Mouse (Mus musculus) CD8-positive naive resting alpha-beta T cell, adult 2 months (primary cell): ENCODE measurements around the gene Comp.

Experiments
- DNase-seq, 2 experiments: peaks; one replicate each; pipeline ENCODE4 v3.0.0; 2022; ENCODE audit warnings: low read depth in 2 of 2, low spot score in 2 of 2

The Comp gene

DNA sequence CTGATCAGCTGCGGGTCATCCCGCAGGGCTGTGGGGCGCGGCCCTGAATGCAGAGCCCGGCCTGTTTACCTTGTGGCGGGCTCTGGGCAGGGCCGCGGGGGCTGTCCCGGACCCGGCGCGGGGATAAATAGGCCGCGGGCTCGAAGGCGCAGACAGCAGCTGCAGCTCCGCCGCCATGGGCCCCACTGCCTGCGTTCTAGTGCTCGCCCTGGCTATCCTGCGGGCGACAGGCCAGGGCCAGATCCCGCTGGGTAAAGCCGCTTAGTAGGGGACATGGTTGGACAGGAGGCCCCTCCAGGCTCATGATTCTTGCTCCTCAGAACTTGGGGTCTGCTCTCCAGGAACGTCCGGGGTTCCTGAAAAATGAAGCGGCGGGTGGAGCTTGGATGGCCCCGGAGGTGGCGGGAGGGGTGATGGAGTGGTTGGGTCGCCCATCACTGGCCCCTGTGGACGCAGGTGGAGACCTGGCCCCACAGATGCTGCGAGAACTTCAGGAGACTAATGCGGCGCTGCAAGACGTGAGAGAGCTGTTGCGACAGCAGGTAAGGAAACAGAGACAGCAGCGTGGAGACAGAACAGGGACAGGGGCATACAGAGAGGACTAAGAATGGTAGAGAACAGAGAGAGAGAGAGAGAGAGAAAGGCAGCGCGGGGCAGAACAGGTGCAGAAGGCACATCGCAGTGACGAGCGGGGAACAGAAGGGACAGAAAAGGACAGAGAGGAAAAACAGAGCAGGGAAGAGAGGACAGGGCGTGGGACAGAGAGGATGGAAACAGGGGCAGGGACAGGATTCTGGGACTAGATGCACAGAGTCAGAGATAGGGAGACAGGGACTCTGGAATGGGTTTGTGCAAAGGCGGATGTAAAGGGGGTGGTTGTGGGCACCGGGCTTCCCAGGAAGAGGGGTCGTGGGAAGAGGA is at the start of gene Comp:
Gene Comp, plus strand, starts transcription at position 162 of the 921 bp plus-strand sequence.
- no peak for DNase-seq

DNA sequence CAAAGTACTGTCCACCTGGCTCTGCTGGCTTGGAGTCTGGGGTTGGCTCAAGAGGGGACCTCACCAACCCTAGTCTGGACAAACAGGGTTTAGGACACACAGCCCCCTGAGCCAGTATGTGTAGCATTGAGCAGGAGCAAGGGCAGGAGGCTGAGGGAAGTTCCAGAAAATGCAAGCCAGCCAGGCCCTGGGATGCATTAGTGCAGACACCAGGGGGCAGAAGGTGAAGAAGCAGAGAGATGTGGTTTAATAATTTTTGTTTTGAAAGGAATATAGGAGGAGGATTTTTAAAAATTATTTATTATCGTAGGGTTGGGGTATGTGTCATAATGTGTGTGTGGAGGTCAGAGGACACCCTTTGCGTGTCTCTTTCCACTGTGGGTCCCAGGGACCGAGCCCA is 49.6 kb upstream of the Comp start:
- no peak for DNase-seq

GRCm38 (mm10) chr8:70327512-70327911 is 45.8 kb upstream of the Comp start:
- no peak for DNase-seq

DNA sequence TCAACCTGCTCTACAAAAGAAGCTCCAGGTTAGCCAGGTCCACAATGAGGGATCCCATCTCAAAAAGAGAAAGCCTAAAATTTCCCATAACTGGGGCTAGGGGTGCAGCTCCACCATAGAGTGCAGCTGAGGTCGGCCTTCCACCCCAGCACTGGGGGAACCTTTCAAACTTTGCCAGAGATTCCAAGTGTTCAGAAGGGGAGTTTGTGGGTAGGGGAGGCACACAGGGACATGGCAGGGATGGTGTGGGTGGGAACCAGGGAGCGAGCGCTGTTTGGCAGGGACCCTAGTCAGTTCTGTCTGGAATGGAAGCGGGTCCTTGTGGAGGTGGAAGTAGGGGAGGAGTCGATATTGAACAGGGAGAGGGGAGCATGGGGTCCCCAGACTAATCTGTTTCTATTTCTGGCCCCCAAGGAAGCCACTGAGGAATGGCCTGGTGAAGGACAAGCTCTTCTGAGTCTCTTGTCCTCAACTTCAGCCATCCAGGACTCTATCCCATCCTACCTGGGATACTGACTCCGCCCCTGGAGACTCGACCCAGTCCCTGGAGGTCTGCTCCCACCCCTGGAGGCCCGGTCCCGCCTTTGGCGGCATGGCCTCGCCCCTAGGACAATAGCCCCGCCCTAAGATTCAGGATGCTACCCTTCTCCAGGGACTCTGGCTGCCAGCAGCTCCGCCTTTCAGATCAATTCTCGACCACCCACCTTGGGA is 44.1 kb upstream of the Comp start, which contains the start of gene Gdf1:
Gene Gdf1, plus strand, starts transcription at position 694 of the 711 bp plus-strand sequence.
- no peak for DNase-seq

GRCm38 (mm10) chr8:70329835-70330740 is 43.3 kb upstream of the Comp start:
- DNase-seq, result no peak

- DNase-seq, result no peak
These were observed 42.5 kb upstream of the Comp start for GRCm38 (mm10) chr8:70330741-70331364.

DNA sequence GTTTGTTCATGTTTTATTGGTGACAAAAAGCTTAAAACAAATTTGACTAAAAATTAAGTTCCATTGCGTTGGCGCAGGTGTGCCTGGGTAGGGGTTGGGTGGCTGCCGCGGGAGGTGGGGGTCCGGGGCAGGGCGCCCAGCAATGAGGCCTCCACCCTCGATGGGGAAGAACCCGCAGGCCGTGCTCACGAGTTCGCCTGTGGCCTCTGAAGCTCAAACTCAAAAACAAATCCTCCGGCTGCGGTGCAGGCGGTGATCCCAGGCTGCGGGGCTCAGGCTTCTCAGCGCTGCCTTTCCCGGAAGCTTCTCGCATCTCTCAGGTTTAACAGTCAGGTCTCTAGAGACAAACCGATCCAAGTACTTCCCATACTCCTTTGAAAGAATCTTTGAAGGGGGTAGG is 41.8 kb upstream of the Comp start:
- DNase-seq, result no peak

GRCm38 (mm10) chr8:70332070-70332877 is 41.1 kb upstream of the Comp start:
- no peak for DNase-seq

DNA sequence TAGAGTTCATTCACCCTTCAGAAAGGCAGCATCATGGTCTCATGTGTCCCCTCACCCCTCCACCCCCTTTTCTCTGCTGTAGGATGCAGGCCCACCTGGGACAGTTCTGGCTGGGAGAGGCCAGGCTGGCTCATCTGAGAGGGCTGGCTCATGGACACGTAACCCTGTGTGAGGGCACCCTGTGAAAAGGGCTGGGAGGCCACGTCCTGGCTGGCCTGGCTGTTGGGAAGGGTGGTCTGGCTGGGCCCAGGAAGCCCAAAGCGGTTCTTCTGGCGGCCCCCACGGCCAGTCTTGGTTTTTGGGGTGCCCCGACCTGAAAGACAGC is 40.5 kb upstream of the Comp start:
- DNase-seq, result no peak

DNA sequence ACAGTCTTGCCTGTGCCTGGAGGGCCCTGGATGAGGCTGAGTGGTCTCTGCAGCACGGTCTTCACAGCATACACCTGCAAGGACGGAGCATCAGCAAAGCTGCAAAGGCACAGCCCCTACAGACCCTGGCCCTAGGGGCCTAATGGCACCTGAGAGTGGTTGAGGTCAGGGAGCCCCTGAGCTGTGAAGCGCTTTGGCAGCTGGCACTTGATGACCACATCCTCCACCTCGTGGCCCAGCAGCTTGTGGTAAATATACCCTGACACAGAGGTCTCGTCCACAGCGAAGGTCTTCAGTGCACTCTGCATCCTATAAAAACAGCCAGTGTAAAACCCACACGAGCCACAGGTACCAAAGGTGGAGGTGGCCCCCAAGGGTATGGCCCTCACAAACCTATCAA is 34.4 kb upstream of the Comp start:
- no peak for DNase-seq

GRCm38 (mm10) chr8:70340659-70341058 is 32.7 kb upstream of the Comp start:
- DNase-seq, result no peak

- DNase-seq, result no peak
These were observed 31.4 kb upstream of the Comp start for GRCm38 (mm10) chr8:70342007-70342406.

DNA sequence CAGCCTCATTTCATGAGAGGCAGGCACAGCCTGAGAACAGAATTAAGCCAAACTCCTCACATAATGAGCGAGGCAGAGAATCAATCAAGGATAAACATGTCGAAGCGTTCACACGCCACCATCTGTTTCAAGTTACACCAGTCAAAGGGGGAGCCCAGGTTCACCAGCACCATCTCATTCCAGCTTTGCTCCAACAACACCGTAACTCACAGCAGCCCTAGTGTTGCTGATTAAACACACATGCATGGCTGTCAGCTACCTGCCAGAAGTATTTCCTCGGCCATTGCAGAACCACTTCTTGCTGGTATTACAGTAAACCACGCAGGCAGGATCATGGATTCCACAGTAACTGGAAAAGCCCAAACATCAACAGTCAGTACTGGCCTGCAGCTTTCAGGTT is 30.3 kb upstream of the Comp start:
- DNase-seq, result no peak

- DNase-seq, result no peak
These were observed 29.7 kb upstream of the Comp start for GRCm38 (mm10) chr8:70343696-70344095.

DNA sequence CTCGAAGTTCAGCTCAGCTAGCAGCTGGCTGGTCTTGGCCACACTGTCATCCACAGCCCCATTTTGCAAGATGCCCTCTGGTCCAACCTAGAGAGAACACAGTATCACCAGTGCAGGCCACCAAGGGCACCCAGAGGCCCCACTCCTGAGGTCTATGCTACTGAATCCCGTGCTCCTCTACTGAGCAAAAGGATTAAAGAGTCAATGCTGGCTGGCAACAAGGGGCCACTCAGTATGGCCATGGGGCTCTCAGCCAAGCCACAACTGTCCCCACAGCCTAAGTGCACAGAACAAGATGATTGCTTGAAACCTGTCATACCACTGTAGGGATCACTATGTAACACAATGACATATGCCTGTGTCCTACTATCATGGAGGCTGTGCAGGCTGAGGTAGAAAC is 29.1 kb upstream of the Comp start:
- DNase-seq, result no peak

DNA sequence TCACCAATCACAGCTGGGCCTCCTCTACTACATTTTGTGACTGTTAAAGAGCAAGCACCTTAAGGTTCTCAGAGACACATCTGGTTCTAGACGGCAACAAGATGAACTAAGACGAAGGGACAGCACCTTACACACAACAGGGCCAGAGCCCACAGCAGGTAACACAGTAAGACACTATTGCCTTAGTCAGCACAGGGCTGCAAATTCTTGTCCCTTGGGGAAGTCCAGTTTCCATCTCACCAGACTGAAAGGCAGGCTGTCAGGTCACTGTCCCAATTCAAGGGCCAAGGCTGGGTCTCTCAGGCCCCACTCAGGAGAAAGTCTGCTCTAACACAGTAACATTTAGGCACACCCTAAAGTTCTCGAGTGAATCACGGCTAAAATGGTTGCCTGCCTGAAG is 25.9 kb upstream of the Comp start:
- DNase-seq, result no peak

GRCm38 (mm10) chr8:70347860-70348420 is 25.4 kb upstream of the Comp start:
- DNase-seq, result no peak

DNA sequence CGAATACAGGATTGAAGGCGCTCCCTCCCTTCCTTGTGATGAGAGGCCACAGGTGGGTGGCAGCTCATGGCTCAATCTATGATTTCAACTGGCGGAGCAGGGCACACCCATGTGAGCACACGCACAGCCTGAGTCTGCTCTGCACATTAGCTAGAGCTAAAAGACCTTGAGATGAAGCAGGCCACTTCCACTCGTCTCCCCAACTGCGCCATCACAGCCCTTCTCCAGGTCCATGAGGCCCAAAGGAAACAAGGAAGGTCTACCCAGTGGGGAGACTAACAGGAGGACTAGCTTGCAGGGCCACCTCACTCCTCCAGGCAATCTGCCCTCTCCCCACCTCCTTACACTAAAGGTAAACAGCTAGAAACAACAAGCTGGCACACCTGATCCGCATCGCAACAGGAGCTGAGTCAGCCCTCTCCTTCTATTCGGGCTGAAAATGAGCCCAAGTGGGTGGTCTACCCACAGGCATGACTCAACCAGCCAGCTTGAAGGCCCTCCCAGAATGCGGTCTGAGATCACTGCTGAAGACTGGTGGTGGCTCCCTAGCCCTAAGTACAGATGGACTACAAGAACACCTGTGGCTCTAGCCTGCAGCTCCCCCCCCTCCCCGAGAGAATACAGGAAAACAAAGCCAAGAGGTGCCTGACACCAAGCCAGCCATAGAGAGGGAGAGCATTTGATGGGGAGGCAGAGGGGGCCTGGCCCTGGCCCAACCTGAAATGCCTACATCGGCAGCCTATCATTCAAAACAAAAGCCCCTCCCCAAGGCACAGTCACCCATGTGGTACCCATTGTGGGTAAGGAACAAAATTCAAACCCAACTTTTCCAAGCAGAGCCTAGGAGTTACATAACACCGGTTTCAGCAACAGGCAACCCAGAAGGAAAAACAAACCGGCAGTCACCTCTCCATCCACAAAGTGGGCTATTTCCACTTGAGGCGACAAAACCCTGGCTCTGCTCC is 22.0 kb upstream of the Comp start:
- DNase-seq, result no peak

DNA sequence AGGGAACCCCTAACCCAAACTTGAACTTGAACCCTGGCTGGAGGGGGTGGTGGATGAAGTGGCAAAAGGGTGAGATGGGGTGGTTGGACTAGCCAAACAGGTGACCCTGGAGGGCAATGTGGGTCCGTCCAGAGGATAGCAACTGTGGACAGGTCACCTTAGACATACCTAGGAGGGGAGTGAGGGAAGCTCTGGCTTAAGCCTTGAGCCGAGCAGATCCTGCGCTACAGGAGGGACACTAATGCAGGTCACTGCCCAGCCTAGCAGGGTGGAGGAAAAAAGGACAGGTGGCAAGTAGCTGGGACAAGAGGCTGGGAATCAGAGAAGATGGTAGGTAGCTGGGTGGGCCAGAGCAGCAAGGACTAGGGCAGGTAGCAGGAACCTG is 21.4 kb upstream of the Comp start:
- DNase-seq, result no peak
